Mouse (Mus musculus): ENCODE data around the gene Dop1a.

DNA sequence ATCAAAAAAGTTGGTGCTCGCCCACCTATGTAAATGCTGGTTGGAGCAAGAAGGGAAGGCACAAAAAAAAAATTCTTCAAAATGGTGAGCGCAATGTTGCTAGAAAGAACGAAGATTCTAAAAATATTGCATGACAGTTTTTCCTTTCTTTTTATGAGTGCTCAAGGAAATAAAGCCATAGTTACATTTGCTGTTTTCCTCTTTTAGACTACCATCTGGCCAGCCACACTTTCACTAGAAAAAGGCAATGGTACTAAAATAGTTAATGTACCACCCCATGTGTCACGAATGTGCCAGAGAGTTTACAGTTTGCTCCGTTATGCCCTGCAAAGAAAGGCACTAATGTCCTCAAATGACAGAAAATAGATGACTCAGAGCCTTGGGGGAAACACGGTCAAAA, 47.6 kb upstream of the Dop1a start:
- TF ChIP-seq CTCF (IDR thresholded peaks at IDR 0.05) (no peak), EP300 (IDR thresholded peaks at IDR 0.05; ENCODE audit: insufficient read depth, low read depth, low read length) (no peak)

Data from heart, adult 2 months (tissue).